Mouse (Mus musculus): ENCODE measurements around the gene Fgfr2. TPM values are rescaled to one million over a fixed set of nuclear protein-coding genes. Genes with fewer than 3 reads are reported as not detected.

The Fgfr2 gene
- polyA plus RNA-seq, 1 experiment from 2014 or later = 169 TPM

DNA sequence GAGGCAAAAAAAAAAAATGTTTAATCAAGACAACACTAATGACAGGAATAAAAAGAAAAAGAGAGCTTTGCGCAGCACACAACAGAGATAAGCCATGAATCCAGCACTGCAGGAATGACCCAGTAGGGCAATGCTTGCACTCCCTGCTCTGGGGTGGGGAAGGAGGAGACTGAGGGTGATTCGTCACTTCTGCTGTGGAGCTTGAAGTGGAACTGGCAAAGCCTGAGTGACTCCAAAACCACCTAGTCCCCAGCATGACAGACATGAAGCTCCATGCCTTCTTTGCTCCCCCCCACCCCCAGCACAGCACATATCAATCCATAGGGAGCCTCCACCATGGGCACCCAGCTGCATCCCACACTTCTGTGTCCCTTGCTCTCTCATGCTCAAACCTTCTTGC is 753.4 kb downstream of the Fgfr2 start:
- Histone ChIP-seq H3K4me2 (replicated peaks; ENCODE audit: low read depth, low read length) (no peak overlapping the region), H3K9ac (replicated peaks; ENCODE audit: low read depth, low read length) (no peak overlapping the region), H3K4me3 (ENCODE audit: low read depth, low read length) (no peak overlapping the region), H3K27me3 (ENCODE audit: control insufficient read depth, insufficient read depth, low read length) (no peaks in the 10 kb centered on the region), H3K9me3 (ENCODE audit: control insufficient read depth, low read depth, low read length) (no peaks in the 10 kb centered on the region), H3K27ac (ENCODE audit: low read length) (no peak overlapping the region), H3K36me3 (ENCODE audit: control insufficient read depth, insufficient read depth, low read length) (no peaks in the 10 kb centered on the region), H3K4me1 (ENCODE audit: control insufficient read depth, insufficient read depth, low read length) (peaks cover 12% of the 10 kb centered on the region; the same call in 1 of the 2 replicates)
- no peak for ATAC-seq (ENCODE audit: insufficient number of reproducible peaks, insufficient read depth, low FRiP score, low read depth)
- 75% methylated on average over 2 of the region's 2 CpGs for whole genome bisulfite sequencing

DNA sequence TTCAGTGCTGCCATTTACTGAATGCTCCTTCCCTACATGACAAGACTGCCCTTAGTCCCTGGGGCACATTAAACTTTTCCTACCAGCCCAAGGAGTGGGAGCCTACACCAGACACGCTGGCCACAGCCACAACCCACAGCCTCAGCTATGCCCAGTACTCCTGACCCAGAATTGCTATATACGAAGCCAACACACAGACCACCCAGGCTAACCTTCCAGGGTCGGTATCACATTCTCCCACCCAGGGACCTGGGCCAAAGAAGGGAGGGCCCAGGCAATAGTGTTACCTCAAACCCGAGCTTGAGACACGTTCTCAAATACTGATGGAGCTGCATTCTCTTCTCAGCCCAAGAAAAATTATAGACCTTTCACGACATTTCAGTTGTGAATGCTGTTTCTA is 754.3 kb downstream of the Fgfr2 start:
- H3K9me3 ChIP-seq (ENCODE audit: control insufficient read depth, low read depth, low read length) = no peaks in the 10 kb centered on the region
- no peaks in the 10 kb centered on the region for H3K36me3 ChIP-seq (ENCODE audit: control insufficient read depth, insufficient read depth, low read length)
- no peak for ATAC-seq (ENCODE audit: insufficient number of reproducible peaks, insufficient read depth, low FRiP score, low read depth)
- 66% methylated on average over 6 of the region's 6 CpGs for WGBS
- no peaks in the 10 kb centered on the region for H3K27me3 ChIP-seq (ENCODE audit: control insufficient read depth, insufficient read depth, low read length)
- no peak overlapping the region for H3K4me2 ChIP-seq (replicated peaks; ENCODE audit: low read depth, low read length)
- H3K4me1 ChIP-seq (ENCODE audit: control insufficient read depth, insufficient read depth, low read length) = peaks cover 12% of the 10 kb centered on the region; the same call in 1 of the 2 replicates
- no peak overlapping the region for H3K4me3 ChIP-seq (ENCODE audit: low read depth, low read length)
- H3K27ac ChIP-seq (ENCODE audit: low read length) = no peak overlapping the region
- H3K9ac ChIP-seq (replicated peaks; ENCODE audit: low read depth, low read length) = no peak overlapping the region

DNA sequence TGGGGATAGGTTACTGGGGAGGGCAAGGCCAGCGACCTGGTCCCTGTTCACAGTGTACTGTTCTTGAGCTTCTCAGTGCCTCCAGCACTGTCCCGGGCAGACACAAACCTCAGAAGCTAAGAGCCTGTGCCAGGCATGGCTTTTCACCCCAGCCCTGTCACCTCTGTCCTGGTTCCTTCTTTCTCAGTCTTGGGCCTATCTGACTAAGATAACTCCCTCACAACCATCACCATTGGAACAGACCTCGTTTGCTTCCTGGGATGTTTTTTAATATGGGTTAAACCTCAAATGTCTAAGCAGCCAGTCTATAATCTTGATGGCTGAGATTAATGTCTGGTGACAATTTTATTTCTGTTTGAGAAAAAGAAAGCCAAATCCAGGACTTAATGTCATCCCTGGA is 755.8 kb downstream of the Fgfr2 start:
- WGBS = 76% methylated on average over 3 of the region's 3 CpGs
- H3K4me2 ChIP-seq (replicated peaks; ENCODE audit: low read depth, low read length) = no peak overlapping the region
- no peaks in the 10 kb centered on the region for H3K27me3 ChIP-seq (ENCODE audit: control insufficient read depth, insufficient read depth, low read length)
- H3K27ac ChIP-seq (ENCODE audit: low read length) = no peak overlapping the region
- H3K9me3 ChIP-seq (ENCODE audit: control insufficient read depth, low read depth, low read length) = no peaks in the 10 kb centered on the region
- 0 out of 2 replicates have a peak, but pooled peaks cover 4% of the 10 kb centered on the region for H3K4me1 ChIP-seq (ENCODE audit: control insufficient read depth, insufficient read depth, low read length)
- H3K9ac ChIP-seq (replicated peaks; ENCODE audit: low read depth, low read length) = no peak overlapping the region
- ATAC-seq (ENCODE audit: insufficient number of reproducible peaks, insufficient read depth, low FRiP score, low read depth) = no peak
- H3K4me3 ChIP-seq (ENCODE audit: low read depth, low read length) = no peak overlapping the region
- no peaks in the 10 kb centered on the region for H3K36me3 ChIP-seq (ENCODE audit: control insufficient read depth, insufficient read depth, low read length)

DNA sequence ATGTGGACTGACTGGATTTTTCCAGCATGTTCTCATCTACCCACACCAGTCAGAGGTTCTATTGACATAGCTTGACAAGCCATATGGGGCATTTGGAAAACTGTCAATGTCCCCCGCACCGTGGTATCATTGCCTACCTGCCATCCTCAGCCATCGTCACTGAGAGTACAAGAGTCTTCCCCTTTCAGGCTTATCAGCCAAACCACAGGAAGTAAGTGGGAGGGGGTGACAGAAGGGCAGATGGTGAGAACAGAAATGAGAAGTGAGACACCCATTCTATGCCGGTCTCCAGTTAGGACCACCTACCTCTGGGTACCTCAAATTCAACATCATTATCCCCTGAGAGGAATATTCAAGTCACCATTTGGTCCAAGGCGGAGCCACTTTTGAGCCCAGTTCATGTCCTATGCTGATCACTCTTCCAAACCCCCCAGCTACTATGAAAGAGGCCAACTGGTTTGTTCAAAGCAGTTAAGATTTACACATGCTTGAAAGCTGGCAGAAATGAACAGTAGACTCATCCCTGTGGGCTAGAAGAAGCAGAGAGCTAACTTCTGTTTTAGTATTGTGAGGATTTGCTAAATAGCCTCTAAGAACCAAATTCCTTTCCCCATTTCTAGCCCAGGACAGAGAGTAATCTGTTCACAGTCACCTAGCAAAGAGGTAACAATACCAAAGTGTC is 757.3 kb downstream of the Fgfr2 start:
- Histone ChIP-seq H3K9ac (replicated peaks; ENCODE audit: low read depth, low read length) (no peak overlapping the region), H3K36me3 (ENCODE audit: control insufficient read depth, insufficient read depth, low read length) (no peaks in the 10 kb centered on the region), H3K27ac (ENCODE audit: low read length) (no peak overlapping the region), H3K4me3 (ENCODE audit: low read depth, low read length) (no peak overlapping the region), H3K4me1 (ENCODE audit: control insufficient read depth, insufficient read depth, low read length) (0 out of 2 replicates have a peak, but pooled peaks cover 4% of the 10 kb centered on the region), H3K9me3 (ENCODE audit: control insufficient read depth, low read depth, low read length) (no peaks in the 10 kb centered on the region), H3K4me2 (replicated peaks; ENCODE audit: low read depth, low read length) (no peak overlapping the region), H3K27me3 (ENCODE audit: control insufficient read depth, insufficient read depth, low read length) (no peaks in the 10 kb centered on the region)
- WGBS = 83% methylated on average over 5 of the region's 5 CpGs
- no peak for ATAC-seq (ENCODE audit: insufficient number of reproducible peaks, insufficient read depth, low FRiP score, low read depth)

DNA sequence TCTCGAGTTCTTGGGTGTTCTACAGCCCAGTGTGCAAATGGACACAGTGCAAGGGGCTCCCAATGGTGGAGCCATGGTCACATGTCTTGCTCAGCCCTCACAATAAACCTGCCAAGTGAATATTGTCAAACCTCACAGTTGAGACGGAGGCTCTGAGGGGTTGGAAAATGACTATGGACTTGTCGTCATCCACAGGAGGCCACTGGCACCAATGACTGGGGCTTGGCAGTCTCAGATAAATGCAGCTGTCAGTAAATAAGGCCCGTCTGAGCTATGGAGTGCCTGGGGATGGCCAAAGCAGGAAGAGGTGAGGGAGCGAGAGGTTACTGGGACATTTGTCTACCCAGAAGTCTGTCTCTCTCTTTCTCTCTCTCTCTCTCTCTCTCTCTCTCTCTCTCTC is 758.0 kb downstream of the Fgfr2 start:
- no peak for ATAC-seq (ENCODE audit: insufficient number of reproducible peaks, insufficient read depth, low FRiP score, low read depth)
- Histone ChIP-seq H3K4me1 (ENCODE audit: control insufficient read depth, insufficient read depth, low read length) (0 out of 2 replicates have a peak, but pooled peaks cover 2% of the 10 kb centered on the region), H3K9ac (replicated peaks; ENCODE audit: low read depth, low read length) (no peak overlapping the region), H3K27me3 (ENCODE audit: control insufficient read depth, insufficient read depth, low read length) (no peaks in the 10 kb centered on the region), H3K4me2 (replicated peaks; ENCODE audit: low read depth, low read length) (no peak overlapping the region), H3K36me3 (ENCODE audit: control insufficient read depth, insufficient read depth, low read length) (no peaks in the 10 kb centered on the region), H3K4me3 (ENCODE audit: low read depth, low read length) (no peak overlapping the region), H3K27ac (ENCODE audit: low read length) (no peak overlapping the region), H3K9me3 (ENCODE audit: control insufficient read depth, low read depth, low read length) (no peaks in the 10 kb centered on the region)
- 85% methylated on average over 5 of the region's 5 CpGs for WGBS

DNA sequence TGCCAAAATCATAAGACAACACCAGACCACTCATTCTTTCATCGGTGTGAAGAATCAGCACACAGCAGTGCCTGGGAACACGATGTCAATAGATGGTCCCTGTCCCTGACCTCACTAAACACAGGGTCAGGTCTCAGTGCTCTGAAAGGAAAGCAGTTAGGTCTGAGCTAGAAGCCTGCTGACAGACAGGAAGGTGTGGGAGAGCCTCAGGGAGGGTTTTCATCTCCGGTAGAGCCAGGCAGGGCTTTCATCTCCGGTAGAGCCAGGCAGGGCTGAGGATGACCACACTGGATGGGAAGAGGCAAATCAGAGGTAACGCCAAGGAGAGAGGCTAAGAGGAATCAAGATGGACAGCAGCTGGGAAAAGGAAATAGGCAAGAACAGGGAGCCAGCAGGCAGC is 758.6 kb downstream of the Fgfr2 start:
- no peak for ATAC-seq (ENCODE audit: insufficient number of reproducible peaks, insufficient read depth, low FRiP score, low read depth)
- no peaks in the 10 kb centered on the region for H3K9me3 ChIP-seq (ENCODE audit: control insufficient read depth, low read depth, low read length)
- no peaks in the 10 kb centered on the region for H3K4me1 ChIP-seq (ENCODE audit: control insufficient read depth, insufficient read depth, low read length)
- H3K4me2 ChIP-seq (replicated peaks; ENCODE audit: low read depth, low read length) = no peak overlapping the region
- H3K9ac ChIP-seq (replicated peaks; ENCODE audit: low read depth, low read length) = no peak overlapping the region
- WGBS = 61% methylated on average over 5 of the region's 5 CpGs
- H3K27me3 ChIP-seq (ENCODE audit: control insufficient read depth, insufficient read depth, low read length) = no peaks in the 10 kb centered on the region
- H3K27ac ChIP-seq (ENCODE audit: low read length) = no peak overlapping the region
- no peaks in the 10 kb centered on the region for H3K36me3 ChIP-seq (ENCODE audit: control insufficient read depth, insufficient read depth, low read length)
- H3K4me3 ChIP-seq (ENCODE audit: low read depth, low read length) = no peak overlapping the region

DNA sequence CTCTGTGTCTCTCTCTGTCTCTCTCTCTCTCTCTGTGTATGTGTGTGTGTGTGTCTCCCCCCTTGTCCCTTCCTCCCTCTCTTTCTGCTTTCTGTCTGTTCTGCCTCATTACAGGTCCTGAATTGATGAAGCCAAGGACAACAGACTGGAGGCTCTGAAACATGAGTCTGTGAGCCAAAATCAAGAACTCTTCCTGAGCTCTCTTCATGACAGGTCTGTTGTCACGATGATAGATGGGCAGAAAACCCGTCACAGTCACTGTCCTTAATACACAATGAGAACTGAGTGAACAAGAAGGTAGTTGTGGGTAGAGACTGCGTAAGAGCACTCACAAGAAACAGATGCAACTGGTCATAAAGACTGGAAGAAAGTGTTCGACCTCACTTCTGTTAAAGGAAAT is 762.8 kb downstream of the Fgfr2 start:
- WGBS = 74% methylated on average over 4 of the region's 4 CpGs
- H3K4me2 ChIP-seq (replicated peaks; ENCODE audit: low read depth, low read length) = no peak overlapping the region
- H3K4me1 ChIP-seq (ENCODE audit: control insufficient read depth, insufficient read depth, low read length) = 0 out of 2 replicates have a peak, but pooled peaks cover 2% of the 10 kb centered on the region
- H3K27me3 ChIP-seq (ENCODE audit: control insufficient read depth, insufficient read depth, low read length) = no peaks in the 10 kb centered on the region
- no peak overlapping the region for H3K9ac ChIP-seq (replicated peaks; ENCODE audit: low read depth, low read length)
- H3K36me3 ChIP-seq (ENCODE audit: control insufficient read depth, insufficient read depth, low read length) = no peaks in the 10 kb centered on the region
- no peak for ATAC-seq (ENCODE audit: insufficient number of reproducible peaks, insufficient read depth, low FRiP score, low read depth)
- no peaks in the 10 kb centered on the region for H3K9me3 ChIP-seq (ENCODE audit: control insufficient read depth, low read depth, low read length)
- H3K27ac ChIP-seq (ENCODE audit: low read length) = no peak overlapping the region
- H3K4me3 ChIP-seq (ENCODE audit: low read depth, low read length) = no peak overlapping the region

DNA sequence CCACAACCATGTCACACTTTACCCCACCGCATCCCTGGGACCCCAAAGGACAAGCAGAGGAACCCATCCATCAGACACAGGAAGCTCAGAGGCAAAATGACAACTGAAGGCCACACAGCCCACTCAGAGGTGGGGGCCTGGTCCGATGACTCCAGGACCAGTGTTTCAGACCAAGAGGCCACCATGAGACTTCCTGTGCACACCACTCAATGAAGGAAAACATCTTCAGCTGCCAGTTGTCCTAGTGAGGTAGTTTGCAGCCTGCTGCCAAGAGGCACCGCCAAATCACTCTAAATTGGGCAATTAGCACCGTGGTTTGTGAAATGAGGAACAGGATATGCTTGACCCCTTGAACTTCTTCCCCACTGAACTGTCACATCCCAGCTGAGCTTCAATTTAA is 764.4 kb downstream of the Fgfr2 start:
- no peak overlapping the region for H3K27ac ChIP-seq (ENCODE audit: low read length)
- no peak for ATAC-seq (ENCODE audit: insufficient number of reproducible peaks, insufficient read depth, low FRiP score, low read depth)
- WGBS = 63% methylated on average over 4 of the region's 4 CpGs

DNA sequence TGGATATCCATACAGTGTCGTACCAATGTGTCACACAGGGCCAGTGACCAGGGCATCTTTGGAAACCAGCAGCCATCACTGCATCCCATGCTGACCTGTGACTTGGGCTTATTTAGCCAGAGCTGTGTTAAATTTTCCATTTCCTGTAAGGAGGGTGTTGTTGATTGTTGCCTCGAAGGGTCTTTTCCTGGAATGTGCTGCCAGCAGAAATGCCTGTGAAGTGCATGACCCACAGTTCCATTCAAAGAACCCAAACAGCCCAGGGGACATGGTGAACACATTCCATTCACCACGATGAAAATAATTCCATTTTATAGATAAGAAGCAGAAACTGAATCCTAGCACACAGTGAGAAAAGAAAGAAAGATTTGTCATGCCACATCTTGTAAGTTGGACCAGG is 764.9 kb downstream of the Fgfr2 start:
- H3K4me1 ChIP-seq (ENCODE audit: control insufficient read depth, insufficient read depth, low read length) = 0 out of 2 replicates have a peak, but pooled peaks cover 2% of the 10 kb centered on the region
- H3K27ac ChIP-seq (ENCODE audit: low read length) = no peak overlapping the region
- ATAC-seq (ENCODE audit: insufficient number of reproducible peaks, insufficient read depth, low FRiP score, low read depth) = no peak
- no peaks in the 10 kb centered on the region for H3K9me3 ChIP-seq (ENCODE audit: control insufficient read depth, low read depth, low read length)
- WGBS = 42% methylated on average over 3 of the region's 3 CpGs
- no peak overlapping the region for H3K4me3 ChIP-seq (ENCODE audit: low read depth, low read length)
- no peak overlapping the region for H3K9ac ChIP-seq (replicated peaks; ENCODE audit: low read depth, low read length)
- no peak overlapping the region for H3K4me2 ChIP-seq (replicated peaks; ENCODE audit: low read depth, low read length)
- no peaks in the 10 kb centered on the region for H3K36me3 ChIP-seq (ENCODE audit: control insufficient read depth, insufficient read depth, low read length)
- no peaks in the 10 kb centered on the region for H3K27me3 ChIP-seq (ENCODE audit: control insufficient read depth, insufficient read depth, low read length)

More for the DNA sequence above, 764.4 kb downstream of the Fgfr2 start:
- Histone ChIP-seq H3K36me3 (ENCODE audit: control insufficient read depth, insufficient read depth, low read length) (no peaks in the 10 kb centered on the region), H3K9me3 (ENCODE audit: control insufficient read depth, low read depth, low read length) (no peaks in the 10 kb centered on the region), H3K9ac (replicated peaks; ENCODE audit: low read depth, low read length) (no peak overlapping the region), H3K4me2 (replicated peaks; ENCODE audit: low read depth, low read length) (no peak overlapping the region), H3K4me1 (ENCODE audit: control insufficient read depth, insufficient read depth, low read length) (0 out of 2 replicates have a peak, but pooled peaks cover 2% of the 10 kb centered on the region), H3K4me3 (ENCODE audit: low read depth, low read length) (no peak overlapping the region), H3K27me3 (ENCODE audit: control insufficient read depth, insufficient read depth, low read length) (no peaks in the 10 kb centered on the region)

Data from stomach, embryonic 14.5 days (tissue).